Mouse (Mus musculus) erythroblast, embryonic 14.5 days (primary cell): ENCODE results near the gene Foxn3. TPM values are rescaled to one million over a fixed set of nuclear protein-coding genes. Genes with fewer than 3 reads are reported as not detected.

ENCODE experiments used
- H3K27me3 ChIP-seq: 2 replicates; pipeline ENCODE4 v1.6.1; 2012; ENCODE audit warnings: inconsistent platforms; ENCODE audit not compliant: control insufficient read depth
- H3K36me3 ChIP-seq: 2 replicates; pipeline ENCODE4 v1.6.1; 2012; ENCODE audit warnings: mild to moderate bottlenecking, inconsistent platforms; ENCODE audit not compliant: control insufficient read depth
- H3K4me1 ChIP-seq: 2 replicates; pipeline ENCODE4 v1.6.1; 2012; ENCODE audit warnings: inconsistent platforms; ENCODE audit not compliant: control insufficient read depth
- H3K4me3 ChIP-seq: replicated peaks from 2 replicates; pipeline ENCODE3; 2012; ENCODE audit warnings: moderate library complexity, mild to moderate bottlenecking, inconsistent platforms
- H3K9me3 ChIP-seq: 2 replicates; pipeline ENCODE4 v1.6.1; 2012; ENCODE audit warnings: low read length, inconsistent platforms, mixed read lengths; ENCODE audit not compliant: control insufficient read depth
- GATA1 ChIP-seq: IDR thresholded peaks from 2 replicates; pipeline ENCODE4 v1.6.1; 2012; ENCODE audit warnings: low read length, inconsistent platforms, mixed read lengths
- TAL1 ChIP-seq: IDR thresholded peaks from 3 replicates; pipeline ENCODE4 v1.6.1; 2012; ENCODE audit warnings: low read length, inconsistent platforms, mixed read lengths
- polyA plus RNA-seq: library from polyadenylated mRNA; stranded (reverse); fragments of >175 nt; gene quantifications from 2 replicates; pipeline ENCODE4 v1.2.3, GENCODE M21; 2012

Gene Foxn3
- polyA plus RNA-seq, 1 experiment = 0.84 TPM

GRCm38 (mm10) chr12:99599606-99600005 is 36.2 kb upstream of the Foxn3 start:
- H3K27me3 ChIP-seq = no peaks in the 10 kb centered on the region
- no peaks in the 10 kb centered on the region for H3K9me3 ChIP-seq
- no peaks in the 10 kb centered on the region for H3K4me1 ChIP-seq
- no peak overlapping the region for H3K4me3 ChIP-seq
- TF ChIP-seq GATA1 (no peak), TAL1 (no peak)
- H3K36me3 ChIP-seq = no peaks in the 10 kb centered on the region

- no peak for TF ChIP-seq GATA1
- TF ChIP-seq TAL1 = no peak
- H3K27me3 ChIP-seq = no peaks in the 10 kb centered on the region
- no peak overlapping the region for H3K4me3 ChIP-seq
Measured at GRCm38 (mm10) chr12:99596397-99596796, 33.0 kb upstream of the Foxn3 start.

GRCm38 (mm10) chr12:99587338-99587737 is 24.0 kb upstream of the Foxn3 start:
- H3K4me1 ChIP-seq = no peaks in the 10 kb centered on the region
- no peak overlapping the region for H3K4me3 ChIP-seq
- no peaks in the 10 kb centered on the region for H3K27me3 ChIP-seq
- H3K9me3 ChIP-seq = no peaks in the 10 kb centered on the region
- H3K36me3 ChIP-seq = no peaks in the 10 kb centered on the region
- TF ChIP-seq GATA1 (no peak), TAL1 (no peak)

More at GRCm38 (mm10) chr12:99596397-99596796, 33.0 kb upstream of the Foxn3 start:
- Histone ChIP-seq H3K36me3 (no peaks in the 10 kb centered on the region), H3K4me1 (no peaks in the 10 kb centered on the region), H3K9me3 (no peaks in the 10 kb centered on the region)

GRCm38 (mm10) chr12:99579989-99580388 is 16.6 kb upstream of the Foxn3 start:
- H3K4me3 ChIP-seq = no peak overlapping the region
- H3K27me3 ChIP-seq = no peaks in the 10 kb centered on the region
- TF ChIP-seq TAL1 (no peak), GATA1 (no peak)
- no peaks in the 10 kb centered on the region for H3K36me3 ChIP-seq
- H3K9me3 ChIP-seq = no peaks in the 10 kb centered on the region
- H3K4me1 ChIP-seq = no peaks in the 10 kb centered on the region

- Histone ChIP-seq H3K27me3 (no peaks in the 10 kb centered on the region), H3K9me3 (no peaks in the 10 kb centered on the region), H3K4me3 (no peak overlapping the region), H3K36me3 (no peaks in the 10 kb centered on the region), H3K4me1 (no peaks in the 10 kb centered on the region)
- TF ChIP-seq TAL1 = no peak
- no peak for TF ChIP-seq GATA1
Measured at GRCm38 (mm10) chr12:99576682-99577081, 13.3 kb upstream of the Foxn3 start.

- Histone ChIP-seq H3K36me3 (no peaks in the 10 kb centered on the region), H3K27me3 (no peaks in the 10 kb centered on the region), H3K9me3 (no peaks in the 10 kb centered on the region), H3K4me3 (no peak overlapping the region), H3K4me1 (no peaks in the 10 kb centered on the region)
- no peak for TF ChIP-seq GATA1
- no peak for TF ChIP-seq TAL1
Measured at GRCm38 (mm10) chr12:99574299-99574698, 10.9 kb upstream of the Foxn3 start.

DNA sequence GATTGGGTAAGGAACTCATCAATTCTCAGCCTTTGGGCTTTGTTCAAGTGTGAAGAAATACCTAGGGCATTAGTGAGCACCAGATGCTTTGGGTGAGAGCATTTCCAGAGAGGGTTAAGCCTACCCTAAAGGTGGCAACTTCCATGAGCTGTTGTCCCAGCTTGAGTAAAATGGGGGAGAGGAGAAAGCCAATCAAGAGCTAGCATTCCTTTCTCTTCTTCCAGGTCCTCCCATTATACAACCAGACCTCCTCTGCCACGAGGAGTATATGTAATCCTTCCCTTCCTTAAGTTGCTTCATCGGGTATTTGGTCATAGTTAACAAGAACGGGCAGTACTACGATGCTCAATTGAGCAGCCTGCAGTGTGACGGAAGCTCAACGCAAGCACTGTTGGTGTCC is 9.7 kb upstream of the Foxn3 start:
- Histone ChIP-seq H3K9me3 (no peaks in the 10 kb centered on the region), H3K36me3 (no peaks in the 10 kb centered on the region), H3K4me3 (no peak overlapping the region), H3K27me3 (no peaks in the 10 kb centered on the region), H3K4me1 (no peaks in the 10 kb centered on the region)
- no peak for TF ChIP-seq GATA1
- TF ChIP-seq TAL1 = no peak

DNA sequence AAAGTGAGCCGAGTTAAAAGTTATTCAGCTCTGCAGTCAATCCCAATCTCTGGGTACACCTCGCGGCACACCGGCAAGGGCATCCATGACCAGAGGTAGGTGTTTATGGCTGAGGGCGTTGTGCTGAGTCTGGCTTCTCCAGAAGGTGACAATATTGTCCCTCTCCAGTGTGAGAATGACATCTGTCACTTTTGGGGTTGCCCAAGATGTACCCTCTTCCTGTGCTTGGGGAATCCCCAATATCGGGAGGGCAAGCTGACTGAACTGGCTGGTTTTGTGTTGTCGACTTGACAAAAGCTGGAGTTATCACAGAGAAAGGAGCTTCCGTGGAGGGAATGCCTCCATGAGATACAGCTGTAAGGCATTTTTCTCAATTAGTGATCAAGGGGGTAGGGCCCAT is 8.6 kb upstream of the Foxn3 start:
- H3K27me3 ChIP-seq = no peaks in the 10 kb centered on the region

DNA sequence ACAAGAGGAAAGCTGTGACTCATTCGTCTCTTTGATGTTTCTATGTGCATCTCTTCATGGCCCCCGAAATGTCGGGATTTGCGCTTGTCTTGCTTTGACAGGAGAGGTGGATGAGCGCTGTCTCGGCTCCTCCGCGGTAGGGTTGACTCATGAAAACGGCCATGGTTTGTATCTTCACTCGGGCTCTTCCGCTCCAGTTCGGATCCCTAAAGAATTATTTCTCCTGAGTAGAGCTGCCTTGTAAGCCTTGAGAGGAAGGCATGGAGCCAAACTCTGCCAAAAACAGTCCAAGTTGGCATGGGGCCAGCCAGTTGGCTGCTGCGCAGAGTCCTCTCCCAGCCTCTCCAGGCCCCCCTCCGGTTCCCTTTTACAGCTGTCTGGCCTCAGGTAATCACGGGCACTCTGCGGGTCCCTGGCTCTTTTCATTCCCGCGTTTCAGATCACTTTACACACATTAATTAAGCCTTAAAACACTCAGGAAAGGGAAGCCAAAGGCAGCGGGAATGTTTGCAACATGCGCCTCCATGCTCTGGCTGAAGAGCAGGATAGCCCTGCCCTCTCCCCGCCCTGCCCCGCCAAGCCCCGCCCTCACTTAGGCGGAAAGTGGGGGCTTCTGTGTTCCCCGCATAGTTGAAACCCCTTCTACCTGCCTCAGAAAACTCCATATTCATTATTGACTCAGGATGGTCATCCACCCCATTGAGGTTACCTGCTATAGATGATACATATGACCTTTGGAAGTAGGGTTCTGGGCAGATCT is 7.0 kb upstream of the Foxn3 start:
- H3K36me3 ChIP-seq = no peaks in the 10 kb centered on the region
- no peak for TF ChIP-seq TAL1
- no peak for TF ChIP-seq GATA1
- H3K4me1 ChIP-seq = no peaks in the 10 kb centered on the region
- H3K9me3 ChIP-seq = no peaks in the 10 kb centered on the region
- H3K4me3 ChIP-seq = no peak overlapping the region
- no peaks in the 10 kb centered on the region for H3K27me3 ChIP-seq

More for the DNA sequence above, 8.6 kb upstream of the Foxn3 start:
- TF ChIP-seq GATA1 (no peak), TAL1 (no peak)
- Histone ChIP-seq H3K4me1 (no peaks in the 10 kb centered on the region), H3K4me3 (no peak overlapping the region), H3K36me3 (no peaks in the 10 kb centered on the region), H3K9me3 (no peaks in the 10 kb centered on the region)
